ENCODE assay signal across 14 mouse cellular contexts in the genomic region with DNA sequence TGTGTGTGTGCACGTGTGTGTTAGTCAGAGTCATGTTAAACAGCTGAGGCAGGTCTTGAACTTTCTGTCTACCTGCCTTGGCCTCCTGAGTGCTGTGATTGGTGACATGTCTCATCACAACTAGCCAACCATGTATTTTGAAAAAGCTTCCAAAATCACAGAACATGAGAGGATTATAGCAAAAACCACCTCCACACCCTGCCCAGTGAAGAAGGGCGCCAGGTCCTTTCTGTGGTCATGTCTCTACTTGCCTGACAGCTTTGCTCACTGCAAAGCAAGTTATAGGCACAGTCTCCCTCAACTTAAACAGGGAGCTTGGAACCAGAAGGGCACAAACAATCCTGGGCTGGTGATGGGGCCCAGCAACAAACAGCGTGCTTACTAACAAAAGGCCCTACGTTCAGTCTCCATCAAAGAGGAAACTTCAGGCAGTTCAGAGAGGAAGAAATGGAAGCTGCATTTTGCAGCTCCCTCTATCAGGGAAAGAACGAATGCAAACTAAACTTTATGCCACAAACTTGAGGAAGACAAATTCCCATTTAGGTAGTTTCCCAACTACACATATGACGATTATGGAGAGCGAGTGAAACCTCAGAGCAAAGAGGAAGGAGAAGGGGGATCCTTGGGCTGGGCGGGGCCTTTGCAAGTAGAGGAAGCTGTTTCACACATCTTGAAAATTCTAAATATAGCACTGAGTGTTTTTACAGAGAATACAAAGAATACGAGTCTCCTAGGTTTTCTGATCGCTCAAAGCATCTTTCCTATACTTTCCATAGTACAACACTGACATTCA.
DNase-seq lines count a peak whose midpoint lies in the region; ATAC-seq and TF ChIP-seq lines count a peak whose summit lies in the region.
"Had no signal": no experiment of that assay in that cellular context is flagged by ENCODE, and none has a peak within 500 bp of the region (broad histone marks: within the 10 kb centered on the region; RNA-seq: fewer than 3 reads in every experiment).

No protein-coding gene starts in this region.

- H3K4me3 ChIP-seq in spleen, adult 2 months (ENCODE audit: extremely low read depth, insufficient read depth, insufficient read length), result peak overlapping the region; percentile 22
- no peak overlapping the region for H3K4me3 ChIP-seq in intestine, embryonic 15.5 days (replicated peaks)
- H3K4me3 ChIP-seq: embryonic facial prominence, embryonic 13.5 days; liver, embryonic 13.5 days; midbrain, embryonic 15.5 days; stomach, embryonic 15.5 days had no signal

- TF ChIP-seq CTCF in spleen, adult 2 months (IDR thresholded peaks at IDR 0.05; ENCODE audit: extremely low read depth, insufficient read depth, insufficient read length, insufficient replicate concordance), result no peak

- DNase-seq in CD4-positive, CD25-positive, alpha-beta regulatory T cell, adult 2 months (ENCODE audit: low read depth, low spot score), result peak; percentile 79
- peak; percentile 52 for DNase-seq in NIH3T3 (ENCODE audit: low read depth)
- peak; percentile 33 for DNase-seq in lung, postnatal 10 days
- peak; percentile 42 to 77 for DNase-seq in spleen, adult 2 months (ENCODE audit: low read depth in 1 of 2, low spot score in 2 of 2)
- no peak for DNase-seq in frontal cortex, adult 2 months (ENCODE audit: extremely low spot score in 1 of 2, low spot score in 1 of 2)
- no peak for DNase-seq in adrenal gland, adult 18-20 months (ENCODE audit: low spot score in 2 of 2)
- DNase-seq: cerebellum, postnatal 10 days; kidney, adult 2 months; layer of hippocampus, adult 9-11 months; liver, embryonic 13.5 days had no signal

- H3K4me2 ChIP-seq in intestine, embryonic 15.5 days (replicated peaks), result no peak overlapping the region
- H3K4me2 ChIP-seq: embryonic facial prominence, embryonic 13.5 days; liver, embryonic 13.5 days; midbrain, embryonic 15.5 days; stomach, embryonic 15.5 days had no signal

- no peaks in the 10 kb centered on the region for H3K27me3 ChIP-seq in spleen, adult 2 months (ENCODE audit: control insufficient read depth, insufficient read depth, low read length)
- H3K27me3 ChIP-seq in intestine, embryonic 15.5 days (replicated peaks), result no peaks in the 10 kb centered on the region

- H3K4me1 ChIP-seq in spleen, adult 2 months (ENCODE audit: control insufficient read depth, insufficient read depth, insufficient read length), result peaks cover 20% of the 10 kb centered on the region; the same call in 1 of the 2 replicates
- no peaks in the 10 kb centered on the region for H3K4me1 ChIP-seq in intestine, embryonic 15.5 days (replicated peaks)
- H3K4me1 ChIP-seq: embryonic facial prominence, embryonic 13.5 days had no signal

- peak overlapping the region; percentile 93 for H3K27ac ChIP-seq in spleen, adult 2 months (ENCODE audit: insufficient read depth, low read length)
- H3K27ac ChIP-seq in intestine, embryonic 15.5 days, result no peak overlapping the region
- H3K27ac ChIP-seq: embryonic facial prominence, embryonic 13.5 days; liver, embryonic 13.5 days; midbrain, embryonic 15.5 days; stomach, embryonic 15.5 days had no signal

- no peak for ATAC-seq in intestine, embryonic 15.5 days
- ATAC-seq: midbrain, embryonic 15.5 days had no signal

- H3K9me3 ChIP-seq in intestine, embryonic 15.5 days, result no peaks in the 10 kb centered on the region
- H3K9me3 ChIP-seq: embryonic facial prominence, embryonic 13.5 days; liver, embryonic 13.5 days; midbrain, embryonic 15.5 days; stomach, embryonic 15.5 days had no signal

- 20% methylated on average over 10 of the region's 10 CpGs for WGBS in spleen, adult 2 months
- 75% methylated on average over 10 of the region's 10 CpGs for WGBS in intestine, embryonic 15.5 days

- TF ChIP-seq POLR2A in spleen, adult 2 months (IDR thresholded peaks at IDR 0.05; ENCODE audit: low read depth, low read length), result no peak

- no peak overlapping the region for H3K9ac ChIP-seq in intestine, embryonic 15.5 days
- H3K9ac ChIP-seq: embryonic facial prominence, embryonic 13.5 days; liver, embryonic 13.5 days; midbrain, embryonic 15.5 days; stomach, embryonic 15.5 days had no signal

- H3K36me3 ChIP-seq in spleen, adult 2 months (ENCODE audit: control insufficient read depth, insufficient read depth, low read length), result peaks cover 15% of the 10 kb centered on the region
- no peaks in the 10 kb centered on the region for H3K36me3 ChIP-seq in intestine, embryonic 15.5 days
- H3K36me3 ChIP-seq: embryonic facial prominence, embryonic 13.5 days; liver, embryonic 13.5 days; midbrain, embryonic 15.5 days; stomach, embryonic 15.5 days had no signal

Comparison
In these comparisons a context has a peak if more than half of its experiments do, and no peak if none do; other contexts are left out.
1. DNase-seq: peak in CD4-positive, CD25-positive, alpha-beta regulatory T cell, adult 2 months (single experiment), NIH3T3 (single experiment), lung, postnatal 10 days (single experiment) and spleen, adult 2 months (2 of 2); none in frontal cortex, adult 2 months (0 of 2) and adrenal gland, adult 18-20 months (0 of 2).